Mouse (Mus musculus) liver, adult 2 months (tissue): ENCODE measurements around the gene Inpp4b.

Source experiments
- CTCF ChIP-seq: fragments of 200-500 bp; IDR thresholded peaks from 2 replicates; pipeline ENCODE4 v1.5.1; 2011; ENCODE audit warnings: low read depth, low read length, control low read depth
- POLR2A ChIP-seq: fragments of 200-500 bp; IDR thresholded peaks from 2 replicates; pipeline ENCODE4 v1.6.1; 2011; ENCODE audit warnings: low read length, control low read depth; ENCODE audit not compliant: insufficient read depth; ENCODE audit errors: extremely low read depth

DNA sequence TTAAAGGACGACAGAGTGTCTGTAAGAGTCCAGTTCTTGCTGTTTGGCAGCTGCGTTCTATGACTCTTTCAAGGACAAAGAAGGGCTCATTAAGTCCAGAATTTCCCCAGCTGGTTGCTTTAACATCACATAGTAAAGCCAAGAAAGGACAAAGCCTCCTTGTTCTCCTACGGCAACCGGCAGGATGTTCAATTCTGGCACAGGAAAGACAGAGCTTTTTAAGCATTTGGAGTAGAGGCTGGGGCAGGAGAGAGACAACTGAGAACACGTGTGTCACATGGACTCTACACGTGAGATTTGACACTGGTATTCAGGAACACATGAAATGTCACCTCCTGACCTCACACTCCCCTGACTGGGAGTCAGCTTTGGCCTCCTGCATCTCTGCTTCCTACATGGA lies 109.7 kb downstream of the Inpp4b start:
- TF ChIP-seq CTCF: no peak
- no peak for TF ChIP-seq POLR2A
